ENCODE assay signal across 19 mouse cellular contexts in the genomic region with DNA sequence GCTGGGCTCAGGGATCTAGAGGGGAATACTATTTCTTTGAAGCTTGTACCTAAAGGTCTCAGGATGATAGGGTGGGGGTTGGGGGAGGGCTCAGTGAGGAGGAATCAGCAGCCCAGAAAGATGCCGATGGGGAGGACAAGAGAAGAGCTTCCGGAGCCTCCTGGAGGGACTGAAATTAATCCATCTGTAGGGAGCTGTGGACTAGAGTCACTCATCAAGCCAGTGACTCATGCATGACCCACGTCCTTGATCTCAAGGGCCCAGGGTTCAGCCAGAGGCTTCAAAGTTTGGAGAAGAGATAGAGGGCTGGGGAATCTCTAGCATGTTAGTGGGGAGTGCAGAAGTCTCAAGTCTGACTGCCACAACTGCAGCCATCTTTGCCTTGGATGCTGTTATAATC. TPM values are rescaled to one million over a fixed set of nuclear protein-coding genes. Genes with fewer than 3 reads are reported as not detected.
A peak's percentile ranks its signal among the peaks of the same experiment; 100 is the strongest.
DNase-seq lines count a peak whose midpoint lies in the region.
"Had no signal": no experiment of that assay in that cellular context is flagged by ENCODE, and none has a peak within 500 bp of the region (broad histone marks: within the 10 kb centered on the region; RNA-seq: fewer than 3 reads in every experiment).

No protein-coding gene starts in this region.

- no peaks in the 10 kb centered on the region for H3K36me3 ChIP-seq in heart, embryonic 10.5 days
- H3K36me3 ChIP-seq: embryonic facial prominence, embryonic 10.5 days; heart, embryonic 13.5 days had no signal

- 16% methylated on average over 3 of the region's 3 CpGs for WGBS in heart, embryonic 10.5 days

- H3K4me1 ChIP-seq in heart, embryonic 10.5 days, result peaks cover 29% of the 10 kb centered on the region

- H3K9me3 ChIP-seq in heart, embryonic 10.5 days, result no peaks in the 10 kb centered on the region
- H3K9me3 ChIP-seq: embryonic facial prominence, embryonic 10.5 days; forebrain, embryonic 13.5 days; heart, embryonic 13.5 days had no signal

- DNase-seq in 3T3-L1 (ENCODE audit: low read depth, low spot score), result peak; percentile 32
- DNase-seq in 416B (ENCODE audit: low read depth), result peak; percentile 29
- peak; percentile 63 for DNase-seq in adrenal gland, postnatal 10 days
- peak; percentile 20 for DNase-seq in brain, adult 2 months (ENCODE audit: low read depth, low spot score)
- no peak for DNase-seq in neural tube, embryonic 10.5 days (ENCODE audit: extremely low spot score, low spot score)
- DNase-seq in heart, embryonic 10.5 days (ENCODE audit: low spot score), result no peak
- DNase-seq: cerebellum, adult 18-20 months; cerebellum, postnatal 10 days; forebrain, postnatal 0 days; gastrocnemius, adult 2 months; gastrocnemius, postnatal 25 days; heart, postnatal 4 days; kidney, adult 2 months had no signal

- no peak overlapping the region for H3K4me3 ChIP-seq in heart, embryonic 10.5 days
- H3K4me3 ChIP-seq: embryonic facial prominence, embryonic 10.5 days; forebrain, embryonic 13.5 days; gastrocnemius, adult 2 months; heart, embryonic 13.5 days had no signal

- H3K27ac ChIP-seq in heart, embryonic 10.5 days, result no peak overlapping the region
- H3K27ac ChIP-seq: embryonic facial prominence, embryonic 10.5 days; forebrain, embryonic 13.5 days; gastrocnemius, adult 2 months; heart, embryonic 13.5 days; hindbrain, embryonic 14.5 days had no signal

- H3K27me3 ChIP-seq in heart, embryonic 10.5 days (ENCODE audit: insufficient read depth, poor library complexity, severe bottlenecking), result peaks cover 56% of the 10 kb centered on the region
- H3K27me3 ChIP-seq: Patski had no signal

RNA-seq across cellular contexts. Expression of gene Dnajc7, which starts 31.8 kb away (rescaled TPM):
- 100 to 1,000 TPM; 212 to 265 TPM for total RNA-seq in adrenal gland, postnatal 10 days (2021)
- polyA plus RNA-seq in heart, embryonic 10.5 days (2016; fragmentation: Nextera tagmentation; extraction: Ambion mirVana), result 194 and 211 TPM in 2 replicates

RNA-seq across cellular contexts. Expression of gene Nkiras2, which starts 32.7 kb away (rescaled TPM):
- 10 to 100 TPM; 44.9 to 54.3 TPM for total RNA-seq in adrenal gland, postnatal 10 days (2021)
- polyA plus RNA-seq in heart, embryonic 10.5 days (2016; fragmentation: Nextera tagmentation; extraction: Ambion mirVana), result 67.4 and 67.9 TPM in 2 replicates

RNA-seq across cellular contexts. Expression of gene Zfp385c, which starts 40.5 kb away (rescaled TPM):
- under 1 TPM; 0.42 to 0.67 TPM for total RNA-seq in adrenal gland, postnatal 10 days (2021)
- polyA plus RNA-seq in heart, embryonic 10.5 days (2016; fragmentation: Nextera tagmentation; extraction: Ambion mirVana), result 0.23 and 0.27 TPM in 2 replicates
- total RNA-seq: granulocyte monocyte progenitor cell, adult 5-6 weeks had no signal
- polyA plus RNA-seq: Patski had no signal

RNA-seq across cellular contexts. Expression of gene Dhx58, which starts 52.3 kb away (rescaled TPM):
- total RNA-seq in adrenal gland, postnatal 10 days (2021), result 1 to 10 TPM; 6.0 to 9.4 TPM
- polyA plus RNA-seq in heart, embryonic 10.5 days (2016; fragmentation: Nextera tagmentation; extraction: Ambion mirVana), result 1.1 and 2.4 TPM in 2 replicates

Comparison
In these comparisons a context has a peak if more than half of its experiments do, and no peak if none do; other contexts are left out.
1. DNase-seq: peak in 3T3-L1 (single experiment), 416B (single experiment), adrenal gland, postnatal 10 days (single experiment) and brain, adult 2 months (single experiment); none in neural tube, embryonic 10.5 days (single experiment) and heart, embryonic 10.5 days (single experiment).